Comparison of ENCODE assay signal across 26 mouse cellular contexts in the genomic region with DNA sequence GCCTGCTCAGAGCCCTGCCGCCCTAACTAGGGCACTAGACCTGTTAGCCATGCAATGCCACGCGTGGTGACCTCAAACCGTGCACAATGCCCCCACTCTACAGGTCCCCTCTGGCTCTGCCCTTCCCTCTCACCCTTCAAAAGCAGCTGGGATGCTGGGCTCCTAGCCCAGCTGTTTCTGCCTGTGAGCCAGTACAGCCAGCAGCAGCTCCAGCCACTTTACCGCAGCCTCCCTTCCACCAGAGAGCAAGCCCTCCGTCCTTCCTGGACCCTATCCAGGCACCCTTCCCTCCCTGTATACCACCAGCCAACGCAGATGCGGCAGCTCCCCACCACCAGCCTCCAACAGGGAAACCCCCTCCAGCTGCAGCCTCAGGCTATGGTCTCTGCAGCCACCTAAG. TPM values are rescaled to one million over a fixed set of nuclear protein-coding genes. Genes with fewer than 3 reads are reported as not detected.
A peak's percentile ranks its signal among the peaks of the same experiment; 100 is the strongest.
DNase-seq lines count a peak whose midpoint lies in the region; ATAC-seq and TF ChIP-seq lines count a peak whose summit lies in the region.
"Had no signal": no experiment of that assay in that cellular context is flagged by ENCODE, and none has a peak within 500 bp of the region (broad histone marks: within the 10 kb centered on the region; RNA-seq: fewer than 3 reads in every experiment).

No protein-coding gene starts in this region.

- no peak overlapping the region for H3K4me3 ChIP-seq in forebrain, postnatal 0 days (ENCODE audit: low read depth, low read length)
- no peak overlapping the region for H3K4me3 ChIP-seq in forebrain, embryonic 15.5 days
- no peak overlapping the region for H3K4me3 ChIP-seq in hindbrain, postnatal 0 days (ENCODE audit: low read length)
- no peak overlapping the region for H3K4me3 ChIP-seq in hindbrain, embryonic 16.5 days (ENCODE audit: low read length)
- no peak overlapping the region for H3K4me3 ChIP-seq in neural tube, embryonic 12.5 days
- H3K4me3 ChIP-seq: forebrain, embryonic 12.5 days; limb, embryonic 13.5 days; liver, embryonic 12.5 days; midbrain, embryonic 12.5 days; myocyte had no signal

- no peak overlapping the region for H3K9ac ChIP-seq in forebrain, postnatal 0 days
- no peak overlapping the region for H3K9ac ChIP-seq in forebrain, embryonic 15.5 days (replicated peaks)
- no peak overlapping the region for H3K9ac ChIP-seq in hindbrain, postnatal 0 days (replicated peaks; ENCODE audit: low read length)
- H3K9ac ChIP-seq in hindbrain, embryonic 16.5 days (ENCODE audit: low read depth, low read length), result no peak overlapping the region
- 0 out of 2 replicates have a peak overlapping the region, but pooled peaks have one; percentile 17 for H3K9ac ChIP-seq in neural tube, embryonic 12.5 days
- H3K9ac ChIP-seq: forebrain, embryonic 12.5 days; limb, embryonic 13.5 days; liver, embryonic 12.5 days; midbrain, embryonic 12.5 days had no signal

- 0 out of 2 replicates have a peak, but pooled peaks cover 3% of the 10 kb centered on the region for H3K4me1 ChIP-seq in forebrain, postnatal 0 days (ENCODE audit: insufficient read depth)
- H3K4me1 ChIP-seq in forebrain, embryonic 15.5 days, result peaks cover 37% of the 10 kb centered on the region
- H3K4me1 ChIP-seq in hindbrain, postnatal 0 days (ENCODE audit: insufficient read depth, low read length), result peaks cover 4% of the 10 kb centered on the region; the same call in 1 of the 2 replicates
- peaks cover 12% of the 10 kb centered on the region for H3K4me1 ChIP-seq in hindbrain, embryonic 16.5 days (ENCODE audit: control insufficient read depth, insufficient read depth, low read depth, low read length)
- H3K4me1 ChIP-seq in neural tube, embryonic 12.5 days, result peaks cover 14% of the 10 kb centered on the region; the same call in 1 of the 2 replicates
- H3K4me1 ChIP-seq: liver, embryonic 12.5 days had no signal

- no peaks in the 10 kb centered on the region for H3K36me3 ChIP-seq in forebrain, postnatal 0 days (ENCODE audit: insufficient read depth)
- no peaks in the 10 kb centered on the region for H3K36me3 ChIP-seq in forebrain, embryonic 15.5 days
- H3K36me3 ChIP-seq in hindbrain, postnatal 0 days (ENCODE audit: insufficient read depth, low read length), result no peaks in the 10 kb centered on the region
- H3K36me3 ChIP-seq in hindbrain, embryonic 16.5 days (ENCODE audit: control insufficient read depth, insufficient read depth, low read length), result no peaks in the 10 kb centered on the region
- H3K36me3 ChIP-seq in neural tube, embryonic 12.5 days, result no peaks in the 10 kb centered on the region
- H3K36me3 ChIP-seq: forebrain, embryonic 12.5 days; limb, embryonic 13.5 days; liver, embryonic 12.5 days; midbrain, embryonic 12.5 days had no signal

- H3K27me3 ChIP-seq in forebrain, postnatal 0 days (ENCODE audit: insufficient read depth, low read length), result no peaks in the 10 kb centered on the region
- no peaks in the 10 kb centered on the region for H3K27me3 ChIP-seq in forebrain, embryonic 15.5 days
- H3K27me3 ChIP-seq in hindbrain, postnatal 0 days (ENCODE audit: insufficient read depth, low read length), result no peaks in the 10 kb centered on the region
- no peaks in the 10 kb centered on the region for H3K27me3 ChIP-seq in hindbrain, embryonic 16.5 days (replicated peaks; ENCODE audit: control insufficient read depth, insufficient read depth, low read length)
- no peaks in the 10 kb centered on the region for H3K27me3 ChIP-seq in neural tube, embryonic 12.5 days (replicated peaks)

- no peak overlapping the region for H3K4me2 ChIP-seq in forebrain, postnatal 0 days (ENCODE audit: low read depth)
- no peak overlapping the region for H3K4me2 ChIP-seq in forebrain, embryonic 15.5 days (replicated peaks)
- no peak overlapping the region for H3K4me2 ChIP-seq in hindbrain, postnatal 0 days (ENCODE audit: low read depth, low read length)
- no peak overlapping the region for H3K4me2 ChIP-seq in hindbrain, embryonic 16.5 days (ENCODE audit: low read length)
- H3K4me2 ChIP-seq in neural tube, embryonic 12.5 days (replicated peaks), result no peak overlapping the region
- H3K4me2 ChIP-seq: forebrain, embryonic 12.5 days; heart, embryonic 11.5 days; limb, embryonic 13.5 days; liver, embryonic 12.5 days; midbrain, embryonic 12.5 days had no signal

- peak; percentile 53; the same call in 1 of the 2 replicates for ATAC-seq in forebrain, postnatal 0 days
- ATAC-seq in forebrain, embryonic 15.5 days (replicated peaks), result no peak
- ATAC-seq in hindbrain, postnatal 0 days, result peak; percentile 27; the same call in 1 of the 2 replicates
- no peak for ATAC-seq in hindbrain, embryonic 16.5 days
- ATAC-seq in neural tube, embryonic 12.5 days (ENCODE audit: low FRiP score, low read depth), result no peak
- ATAC-seq: CD4-positive, CD25-positive, alpha-beta regulatory T cell, adult 4 months; liver, embryonic 12.5 days; Patski had no signal

- WGBS in forebrain, postnatal 0 days, result 36% methylated on average over 8 of the region's 8 CpGs
- 44% methylated on average over 8 of the region's 8 CpGs for WGBS in forebrain, embryonic 15.5 days
- WGBS in hindbrain, postnatal 0 days, result 36% methylated on average over 8 of the region's 8 CpGs
- WGBS in hindbrain, embryonic 16.5 days, result 46% methylated on average over 8 of the region's 8 CpGs
- 62% methylated on average over 8 of the region's 8 CpGs for WGBS in neural tube, embryonic 12.5 days

- peak; percentile 27 for DNase-seq in forebrain, postnatal 0 days
- DNase-seq in hindbrain, postnatal 0 days (ENCODE audit: low spot score), result no peak
- DNase-seq in neural tube, embryonic 10.5 days (ENCODE audit: extremely low spot score, low spot score), result no peak
- DNase-seq in heart, adult 11 months, result no peak
- DNase-seq: adrenal gland, postnatal 36 days; cerebellum, adult 11 months; cerebellum, adult 9-11 months; kidney, adult 2 months; kidney, postnatal 10 days; lung, adult 18-20 months; lung, postnatal 14 days; right cerebral cortex, postnatal 25 days had no signal

- no peak overlapping the region for H3K27ac ChIP-seq in forebrain, postnatal 0 days (ENCODE audit: low read depth, low read length)
- H3K27ac ChIP-seq in forebrain, embryonic 15.5 days (replicated peaks), result no peak overlapping the region
- no peak overlapping the region; the same call in 1 of the 2 replicates for H3K27ac ChIP-seq in hindbrain, postnatal 0 days
- no peak overlapping the region; the same call in 1 of the 2 replicates for H3K27ac ChIP-seq in hindbrain, embryonic 16.5 days (ENCODE audit: low read depth, low read length)
- H3K27ac ChIP-seq in neural tube, embryonic 12.5 days, result no peak overlapping the region
- H3K27ac ChIP-seq: forebrain, embryonic 12.5 days; limb, embryonic 13.5 days; liver, embryonic 12.5 days; midbrain, embryonic 12.5 days had no signal

- TF ChIP-seq CTCF in forebrain, postnatal 0 days (IDR thresholded peaks at IDR 0.05; ENCODE audit: low read depth), result no peak
- TF ChIP-seq CTCF in hindbrain, postnatal 0 days (IDR thresholded peaks at IDR 0.05; ENCODE audit: low read depth), result no peak

- H3K9me3 ChIP-seq in forebrain, postnatal 0 days (ENCODE audit: low read length), result no peaks in the 10 kb centered on the region
- H3K9me3 ChIP-seq in forebrain, embryonic 15.5 days, result no peaks in the 10 kb centered on the region
- no peaks in the 10 kb centered on the region for H3K9me3 ChIP-seq in hindbrain, postnatal 0 days (ENCODE audit: low read length)
- H3K9me3 ChIP-seq in hindbrain, embryonic 16.5 days (ENCODE audit: control insufficient read depth, low read length), result no peaks in the 10 kb centered on the region
- H3K9me3 ChIP-seq in neural tube, embryonic 12.5 days, result no peaks in the 10 kb centered on the region
- H3K9me3 ChIP-seq: forebrain, embryonic 12.5 days; limb, embryonic 13.5 days; liver, embryonic 12.5 days; midbrain, embryonic 12.5 days had no signal

RNA-seq across cellular contexts. Expression of gene Elfn2, which starts 26.1 kb away (rescaled TPM):
- 33.9 and 51.6 TPM in 2 replicates for total RNA-seq in forebrain, postnatal 0 days (2014; rRNA removed)
- polyA plus RNA-seq in forebrain, postnatal 0 days (2015; fragmentation: Nextera tagmentation; extraction: Ambion mirVana), result 8.1 and 10.1 TPM in 2 replicates
- 6.2 and 6.8 TPM in 2 replicates for polyA plus RNA-seq in forebrain, embryonic 15.5 days (2015; fragmentation: Nextera tagmentation; extraction: Ambion mirVana)
- total RNA-seq in hindbrain, postnatal 0 days (2014; rRNA removed), result 40.9 and 43.1 TPM in 2 replicates
- 8.4 and 9.1 TPM in 2 replicates for polyA plus RNA-seq in hindbrain, postnatal 0 days (2015; fragmentation: Nextera tagmentation; extraction: Ambion mirVana)
- 11.6 and 13.3 TPM in 2 replicates for polyA plus RNA-seq in hindbrain, embryonic 16.5 days (2015; fragmentation: Nextera tagmentation; extraction: Ambion mirVana)
- polyA plus RNA-seq in neural tube, embryonic 12.5 days (2016; fragmentation: Nextera tagmentation; extraction: Ambion mirVana), result 1.9 and 2.0 TPM in 2 replicates
- total RNA-seq: granulocyte monocyte progenitor cell, adult 5-6 weeks; neutrophil, adult 5-6 weeks had no signal
- polyA plus RNA-seq: embryonic facial prominence, embryonic 11.5 days; heart, embryonic 11.5 days; liver, embryonic 12.5 days had no signal

Comparison
In these comparisons a context has a peak if more than half of its experiments do, and no peak if none do; other contexts are left out.
1. ATAC-seq: peak in forebrain, postnatal 0 days (single experiment) and hindbrain, postnatal 0 days (single experiment); none in forebrain, embryonic 15.5 days (single experiment), hindbrain, embryonic 16.5 days (single experiment) and neural tube, embryonic 12.5 days (single experiment).